Comparison of ENCODE assay signal across 24 mouse cellular contexts in the genomic region with DNA sequence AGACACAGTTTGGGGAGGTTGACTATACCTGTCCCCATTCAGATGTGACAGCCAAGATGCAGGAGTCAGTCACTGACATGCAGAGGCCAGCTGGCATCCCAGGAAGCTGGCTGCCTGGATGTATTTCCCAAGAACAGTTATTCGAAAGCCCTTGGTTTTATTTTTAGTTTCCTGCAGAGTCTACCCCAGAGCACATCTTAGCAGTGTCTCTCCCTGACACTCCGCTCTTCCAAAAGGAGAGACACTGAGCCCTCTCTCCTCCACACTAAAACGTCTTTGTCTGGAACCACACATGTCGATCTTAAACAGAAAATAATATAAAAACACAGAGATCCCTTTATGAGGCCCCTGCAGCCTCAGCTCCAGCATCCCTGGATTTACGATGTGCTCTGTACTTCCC. TPM values are rescaled to one million over a fixed set of nuclear protein-coding genes. Genes with fewer than 3 reads are reported as not detected.
DNase-seq lines count a peak whose midpoint lies in the region; ATAC-seq lines count a peak whose summit lies in the region.
"Had no signal": no experiment of that assay in that cellular context is flagged by ENCODE, and none has a peak within 500 bp of the region (broad histone marks: within the 10 kb centered on the region; RNA-seq: fewer than 3 reads in every experiment).

No protein-coding gene starts in this region.

- no peak for ATAC-seq in limb, embryonic 12.5 days (ENCODE audit: insufficient number of reproducible peaks, insufficient read depth, low FRiP score, low TSS enrichment, low read depth)
- ATAC-seq: activated CD4-positive, CD25-positive, alpha-beta regulatory T cell, adult 4 months; forebrain, embryonic 13.5 days; forebrain, postnatal 0 days; hindbrain, postnatal 0 days; Patski had no signal

- peak; percentile 9 for DNase-seq in heart, adult 11 months
- DNase-seq in heart, adult 9 months (ENCODE audit: low spot score in 2 of 2): no peak
- peak; percentile 4 for DNase-seq in right cerebral cortex, adult 18-20 months
- no peak for DNase-seq in right cerebral cortex, postnatal 14 days
- no peak for DNase-seq in adipocyte (ENCODE audit: low spot score)
- DNase-seq: adrenal gland, adult 2 months; adrenal gland, postnatal 25 days; cerebellum, adult 2 months; cerebellum, postnatal 10 days; forebrain, postnatal 0 days; gastrocnemius, adult 2 months; gastrocnemius, postnatal 36 days; heart, adult 18-20 months; heart, postnatal 14 days had no signal

- H3K36me3 ChIP-seq in limb, embryonic 12.5 days: no peaks in the 10 kb centered on the region
- H3K36me3 ChIP-seq: embryonic facial prominence, embryonic 10.5 days; heart, embryonic 15.5 days; hindbrain, embryonic 13.5 days had no signal

- no peak overlapping the region for H3K4me3 ChIP-seq in limb, embryonic 12.5 days (replicated peaks)
- H3K4me3 ChIP-seq: embryonic facial prominence, embryonic 10.5 days; forebrain, embryonic 13.5 days; gastrocnemius, adult 2 months; heart, embryonic 15.5 days; hindbrain, embryonic 13.5 days had no signal

- H3K9ac ChIP-seq in limb, embryonic 12.5 days (replicated peaks): no peak overlapping the region
- H3K9ac ChIP-seq: forebrain, embryonic 13.5 days; forebrain, postnatal 0 days; heart, embryonic 15.5 days; hindbrain, embryonic 13.5 days had no signal

- H3K4me2 ChIP-seq in limb, embryonic 12.5 days: 0 out of 2 replicates have a peak overlapping the region, but pooled peaks have one; percentile 9
- H3K4me2 ChIP-seq: forebrain, embryonic 13.5 days; heart, embryonic 11.5 days; heart, embryonic 15.5 days; hindbrain, embryonic 13.5 days had no signal

- H3K27me3 ChIP-seq in limb, embryonic 12.5 days: no peaks in the 10 kb centered on the region
- H3K27me3 ChIP-seq: CH12.LX; forebrain, embryonic 13.5 days; heart, embryonic 15.5 days; hindbrain, embryonic 13.5 days; Patski had no signal

- WGBS in limb, embryonic 12.5 days: 40% methylated on average over 5 of the region's 5 CpGs

- H3K9me3 ChIP-seq in limb, embryonic 12.5 days: no peaks in the 10 kb centered on the region
- H3K9me3 ChIP-seq: embryonic facial prominence, embryonic 10.5 days; forebrain, embryonic 13.5 days; heart, embryonic 15.5 days; hindbrain, embryonic 13.5 days had no signal

- no peak overlapping the region for H3K27ac ChIP-seq in limb, embryonic 12.5 days
- H3K27ac ChIP-seq: embryonic facial prominence, embryonic 10.5 days; forebrain, embryonic 13.5 days; gastrocnemius, adult 2 months; heart, embryonic 15.5 days; hindbrain, embryonic 13.5 days; hindbrain, postnatal 0 days had no signal

- H3K4me1 ChIP-seq in limb, embryonic 12.5 days (replicated peaks): peaks cover 12% of the 10 kb centered on the region
- H3K4me1 ChIP-seq: embryonic facial prominence, embryonic 10.5 days; forebrain, embryonic 13.5 days; heart, embryonic 15.5 days; hindbrain, embryonic 13.5 days had no signal

RNA-seq across cellular contexts. Expression of a gene that starts 44.9 kb away (rescaled TPM):
- polyA plus RNA-seq in limb, embryonic 12.5 days (2016; fragmentation: Nextera tagmentation; extraction: Ambion mirVana): 5.4 and 7.5 TPM in 2 replicates
- polyA plus RNA-seq: activated CD4-positive, CD25-positive, alpha-beta regulatory T cell, adult 4 months had no signal

Comparison
In these comparisons a context has a peak if more than half of its experiments do, and no peak if none do; other contexts are left out.
1. DNase-seq: peak in heart, adult 11 months (single experiment) and right cerebral cortex, adult 18-20 months (single experiment); none in heart, adult 9 months (0 of 2), right cerebral cortex, postnatal 14 days (single experiment) and adipocyte (single experiment).